Comparison of ENCODE assay signal across 21 mouse cellular contexts in the genomic region with DNA sequence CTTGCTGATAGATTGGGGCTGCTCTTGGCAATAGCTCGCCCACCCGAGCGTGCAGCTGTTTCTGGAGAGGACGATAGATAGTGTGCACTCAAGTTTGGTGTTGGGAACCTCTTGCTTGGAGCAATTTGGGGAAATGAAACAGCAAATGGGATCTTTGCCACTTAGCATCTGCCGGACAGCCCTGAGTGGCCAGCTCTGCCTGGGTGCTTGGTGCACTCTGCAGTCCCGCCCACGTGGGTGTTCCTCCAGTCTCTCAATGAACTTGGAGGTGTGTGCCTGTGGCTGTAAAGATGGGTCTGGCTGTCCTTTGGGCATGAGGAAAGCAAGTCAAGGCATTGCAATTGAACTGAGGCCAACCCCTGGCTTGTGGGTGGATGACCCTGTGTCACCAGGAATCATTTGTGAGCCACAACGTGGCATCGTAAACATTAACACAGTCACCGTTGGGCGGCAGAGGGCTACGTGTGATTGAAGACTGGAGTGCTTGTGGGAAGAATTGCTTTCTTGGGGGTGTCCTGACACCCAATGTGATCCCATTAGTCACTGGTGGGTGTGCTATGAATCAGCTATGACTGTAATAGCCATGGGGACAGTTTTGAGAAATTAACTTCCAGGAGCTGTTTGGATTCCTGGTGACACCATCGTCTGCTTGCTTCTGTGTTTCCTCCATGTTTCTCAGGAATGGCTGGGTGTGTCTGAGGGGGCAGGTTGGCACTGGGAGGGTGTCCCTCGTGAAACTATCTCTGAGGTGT. TPM values are rescaled to one million over a fixed set of nuclear protein-coding genes. Genes with fewer than 3 reads are reported as not detected.
DNase-seq lines count a peak whose midpoint lies in the region; ATAC-seq and TF ChIP-seq lines count a peak whose summit lies in the region.
"Had no signal": no experiment of that assay in that cellular context is flagged by ENCODE, and none has a peak within 500 bp of the region (broad histone marks: within the 10 kb centered on the region; RNA-seq: fewer than 3 reads in every experiment).

No protein-coding gene starts in this region.

- CTCF ChIA-PET in Patski (lab: Charles Lee) = interaction anchor here (3.1 kb wide), 1 partner anchor 10 kb away, joined by 13 read pairs; no protein-coding TSS in a partner anchor

- 80% methylated on average over 14 of the region's 14 CpGs for WGBS in forebrain, postnatal 0 days

- H3K27me3 ChIP-seq in C2C12 (ENCODE audit: control insufficient read depth, insufficient read depth, insufficient read length) (peaks cover 7% of the 10 kb centered on the region), Patski (no peaks in the 10 kb centered on the region)
- H3K27me3 ChIP-seq in forebrain, postnatal 0 days (ENCODE audit: insufficient read depth, low read length) = no peaks in the 10 kb centered on the region
- H3K27me3 ChIP-seq: forebrain, embryonic 15.5 days had no signal

- H3K4me2 ChIP-seq in forebrain, postnatal 0 days (ENCODE audit: low read depth) = no peak overlapping the region
- H3K4me2 ChIP-seq: embryonic facial prominence, embryonic 12.5 days; forebrain, embryonic 15.5 days; heart, embryonic 15.5 days; hindbrain, embryonic 13.5 days had no signal

- no peak for TF ChIP-seq CTCF in C2C12 (IDR thresholded peaks at IDR 0.05; ENCODE audit: control insufficient read depth, insufficient read depth, insufficient read length)
- TF ChIP-seq CTCF in Patski (IDR thresholded peaks at IDR 0.05) = no peak
- TF ChIP-seq CTCF in forebrain, postnatal 0 days (IDR thresholded peaks at IDR 0.05; ENCODE audit: low read depth) = no peak

- no peaks in the 10 kb centered on the region for H3K9me3 ChIP-seq in forebrain, postnatal 0 days (ENCODE audit: low read length)
- H3K9me3 ChIP-seq: embryonic facial prominence, embryonic 12.5 days; forebrain, embryonic 15.5 days; heart, embryonic 10.5 days; heart, embryonic 15.5 days; hindbrain, embryonic 13.5 days had no signal

- no peak overlapping the region for H3K4me3 ChIP-seq in C2C12 (ENCODE audit: insufficient read depth, poor library complexity, severe bottlenecking)
- no peak overlapping the region for H3K4me3 ChIP-seq in forebrain, postnatal 0 days (ENCODE audit: low read depth, low read length)
- H3K4me3 ChIP-seq: embryonic facial prominence, embryonic 12.5 days; forebrain, embryonic 15.5 days; heart, embryonic 10.5 days; heart, embryonic 15.5 days; hindbrain, embryonic 13.5 days had no signal

- ATAC-seq in Patski = peak; percentile 44
- ATAC-seq in megakaryocyte, adult 5-6 weeks (ENCODE audit: poor library complexity, severe bottlenecking) = peak; percentile 67
- no peak for ATAC-seq in forebrain, postnatal 0 days
- ATAC-seq: forebrain, embryonic 15.5 days; hindbrain, postnatal 0 days had no signal

- no peaks in the 10 kb centered on the region for H3K36me3 ChIP-seq in C2C12 (ENCODE audit: control insufficient read depth, insufficient read depth)
- peaks cover 40% of the 10 kb centered on the region for H3K36me3 ChIP-seq in forebrain, postnatal 0 days (ENCODE audit: insufficient read depth)
- H3K36me3 ChIP-seq: embryonic facial prominence, embryonic 12.5 days; heart, embryonic 10.5 days; heart, embryonic 15.5 days had no signal

- peaks cover 23% of the 10 kb centered on the region for H3K4me1 ChIP-seq in forebrain, postnatal 0 days (ENCODE audit: insufficient read depth)
- H3K4me1 ChIP-seq: heart, embryonic 15.5 days had no signal

- H3ac ChIP-seq in C2C12 (ENCODE audit: control insufficient read depth, insufficient read length, low read depth) = no peak overlapping the region

- H3K9ac ChIP-seq in forebrain, postnatal 0 days = no peak overlapping the region
- H3K9ac ChIP-seq: embryonic facial prominence, embryonic 12.5 days; forebrain, embryonic 15.5 days; heart, embryonic 15.5 days; hindbrain, embryonic 13.5 days had no signal

- no peak overlapping the region for H3K27ac ChIP-seq in forebrain, postnatal 0 days (ENCODE audit: low read depth, low read length)
- H3K27ac ChIP-seq: embryonic facial prominence, embryonic 12.5 days; forebrain, embryonic 15.5 days; heart, embryonic 10.5 days; heart, embryonic 15.5 days; hindbrain, postnatal 0 days had no signal

- in situ Hi-C loops in Patski (cut with MboI; ENCODE audit: low pct_unique_long_range_greater_than_20kb) = no loop called here

- POLR2A ChIA-PET in Patski (lab: Charles Lee) = interaction anchor here (0.6 kb wide), 1 partner anchor 79 kb away, joined by 4 read pairs; no protein-coding TSS in a partner anchor

- peak; percentile 24 for DNase-seq in lung, postnatal 25 days (ENCODE audit: low spot score)
- no peak for DNase-seq in lung, postnatal 14 days
- DNase-seq in Patski (ENCODE audit: low read depth, low spot score) = peak; percentile 53
- no peak for DNase-seq in cerebellum, postnatal 4 days (ENCODE audit: low spot score in 2 of 2)
- no peak for DNase-seq in spleen, postnatal 10 days (ENCODE audit: low spot score in 2 of 2)
- no peak for DNase-seq in forebrain, postnatal 0 days
- DNase-seq: adrenal gland, postnatal 10 days; cerebellum, adult 11-12 months; cerebellum, adult 9-11 months; cerebellum, postnatal 36 days; embryo, embryonic 11 days; gastrocnemius, postnatal 10 days; heart, postnatal 14 days had no signal

- no peaks in the 10 kb centered on the region for H3K79me2 ChIP-seq in C2C12 (ENCODE audit: control insufficient read depth, insufficient read depth)

- no peaks in the 10 kb centered on the region for H3K79me3 ChIP-seq in C2C12 (ENCODE audit: low read depth)

TF ChIP-seq in C2C12, 6 proteins besides CTCF, POLR2A, EP300 and RAD21:
- TF ChIP-seq MAX (IDR thresholded peaks at IDR 0.05) (peak; percentile 56), MYOD1 (IDR thresholded peaks at IDR 0.05; ENCODE audit: control insufficient read depth, insufficient read length, low read depth) (no peak), MYOG (IDR thresholded peaks at IDR 0.05; ENCODE audit: control insufficient read depth, extremely low read depth, insufficient read length) (no peak), USF1 (IDR thresholded peaks at IDR 0.05; ENCODE audit: low read depth) (no peak), FOSL1 (IDR thresholded peaks at IDR 0.05; ENCODE audit: insufficient read depth, low read length, poor library complexity, severe bottlenecking) (peak; percentile 69), CEBPB (IDR thresholded peaks at IDR 0.05; ENCODE audit: low read depth) (no peak)

RNA-seq across cellular contexts. Expression of a gene that starts 15.6 kb away (rescaled TPM):
- 0.22 TPM for polyA plus RNA-seq in C2C12 (2012; fragmentation: generic; extraction: Trizol)
- 0.96 TPM for polyA plus RNA-seq in Patski (2021)
- total RNA-seq in megakaryocyte, adult 5-6 weeks (2015) = not detected in 2 replicates
- total RNA-seq in megakaryocyte, adult 5-6 weeks (2017) = 0.07 and 0.16 TPM in 2 replicates
- total RNA-seq in forebrain, postnatal 0 days (2014; rRNA removed) = 60.0 and 76.0 TPM in 2 replicates
- polyA plus RNA-seq in forebrain, postnatal 0 days (2015; fragmentation: Nextera tagmentation; extraction: Ambion mirVana) = 35.2 and 57.8 TPM in 2 replicates
- polyA plus RNA-seq: heart, embryonic 10.5 days had no signal

RNA-seq across cellular contexts. Expression of a gene that starts 28.5 kb away (rescaled TPM):
- polyA plus RNA-seq in C2C12 (2012; fragmentation: generic; extraction: Trizol) = 1,836 TPM
- polyA plus RNA-seq in Patski (2021) = 562 TPM
- 968 and 1,019 TPM in 2 replicates for total RNA-seq in megakaryocyte, adult 5-6 weeks (2015)
- 2,015 and 2,172 TPM in 2 replicates for total RNA-seq in megakaryocyte, adult 5-6 weeks (2017)
- 313 and 387 TPM in 2 replicates for total RNA-seq in forebrain, postnatal 0 days (2014; rRNA removed)
- 176 and 212 TPM in 2 replicates for polyA plus RNA-seq in forebrain, postnatal 0 days (2015; fragmentation: Nextera tagmentation; extraction: Ambion mirVana)

RNA-seq across cellular contexts. Expression of a gene that starts 35.3 kb away (rescaled TPM):
- polyA plus RNA-seq in C2C12 (2012; fragmentation: generic; extraction: Trizol) (0.23 TPM), Patski (2021) (0.17 TPM)
- not detected in 2 replicates for total RNA-seq in megakaryocyte, adult 5-6 weeks (2015)
- not detected in 2 replicates for total RNA-seq in megakaryocyte, adult 5-6 weeks (2017)
- total RNA-seq in forebrain, postnatal 0 days (2014; rRNA removed) = 2.6 and 4.4 TPM in 2 replicates
- 2.7 and 4.2 TPM in 2 replicates for polyA plus RNA-seq in forebrain, postnatal 0 days (2015; fragmentation: Nextera tagmentation; extraction: Ambion mirVana)

RNA-seq across cellular contexts. Expression of a gene that starts 57.0 kb away (rescaled TPM):
- polyA plus RNA-seq in C2C12 (2012; fragmentation: generic; extraction: Trizol) (34.1 TPM), Patski (2021) (42.2 TPM)
- total RNA-seq in megakaryocyte, adult 5-6 weeks (2015) = 8.7 and 9.3 TPM in 2 replicates
- total RNA-seq in megakaryocyte, adult 5-6 weeks (2017) = 9.7 and 11.9 TPM in 2 replicates
- 24.4 and 28.5 TPM in 2 replicates for total RNA-seq in forebrain, postnatal 0 days (2014; rRNA removed)
- polyA plus RNA-seq in forebrain, postnatal 0 days (2015; fragmentation: Nextera tagmentation; extraction: Ambion mirVana) = 9.8 and 12.7 TPM in 2 replicates

Comparison
In these comparisons a context has a peak if more than half of its experiments do, and no peak if none do; other contexts are left out.
1. DNase-seq: peak in lung, postnatal 25 days (single experiment) and Patski (single experiment); none in lung, postnatal 14 days (single experiment), cerebellum, postnatal 4 days (0 of 2), spleen, postnatal 10 days (0 of 2) and forebrain, postnatal 0 days (single experiment).
2. RNA of a gene that starts 15.6 kb away (polyA plus RNA-seq): 35.2 to 57.8 TPM in forebrain, postnatal 0 days; 0.96 TPM in Patski (single experiment) and 0.22 TPM in C2C12 (single experiment); every median in the first group is over 10 times any median in the second.